Mouse (Mus musculus) midbrain, embryonic 11.5 days (tissue): ENCODE results near the gene Mrps11. TPM values are rescaled to one million over a fixed set of nuclear protein-coding genes. Genes with fewer than 3 reads are reported as not detected.

Source experiments
- ATAC-seq: fragments of 200-750 bp; cut with Nextera tagmentation; 2 replicates; pipeline ENCODE4 v1.8.0; 2017; ENCODE audit warnings: moderate TSS enrichment, moderate library complexity; ENCODE audit not compliant: low FRiP score
- DNase-seq: peaks from one replicate; pipeline ENCODE4 v3.0.0; 2015; ENCODE audit warnings: low spot score; ENCODE audit errors: missing footprints
- H3K27ac ChIP-seq: fragments of 300-500 bp; sonication (generic); 2 replicates; pipeline ENCODE4 v1.5.1; 2014; ENCODE audit warnings: low read depth, low read length
- H3K27me3 ChIP-seq: fragments of 300-500 bp; sonication (generic); 2 replicates; pipeline ENCODE4 v1.6.1; 2014; ENCODE audit warnings: mild to moderate bottlenecking, low read length, moderate library complexity, mixed read lengths; ENCODE audit not compliant: control insufficient read depth, insufficient read depth
- H3K36me3 ChIP-seq: fragments of 300-500 bp; sonication (generic); 2 replicates; pipeline ENCODE4 v1.6.1; 2014; ENCODE audit warnings: mild to moderate bottlenecking, low read length, moderate library complexity, mixed read lengths; ENCODE audit not compliant: control insufficient read depth, insufficient read depth
- H3K4me1 ChIP-seq: fragments of 300-500 bp; sonication (generic); 2 replicates; pipeline ENCODE4 v1.6.1; 2014; ENCODE audit warnings: low read length; ENCODE audit not compliant: control insufficient read depth, insufficient read depth
- H3K4me2 ChIP-seq: fragments of 300-500 bp; sonication (generic); 2 replicates; pipeline ENCODE4 v1.6.1; 2014; ENCODE audit warnings: mild to moderate bottlenecking, moderate library complexity
- H3K4me3 ChIP-seq: fragments of 300-500 bp; sonication (generic); 2 replicates; pipeline ENCODE4 v1.5.1; 2014; ENCODE audit warnings: low read depth, low read length
- H3K9ac ChIP-seq: fragments of 300-500 bp; sonication (generic); 2 replicates; pipeline ENCODE4 v1.6.1; 2014; ENCODE audit warnings: low read length
- H3K9me3 ChIP-seq: fragments of 300-500 bp; sonication (generic); 2 replicates; pipeline ENCODE4 v1.6.1; 2016; ENCODE audit warnings: low read length; ENCODE audit not compliant: control insufficient read depth
- WGBS: fragments of 180-500 bp; shearing (Covaris S2); extraction: QIAGEN DNeasy Blood & Tissue Kit; methylation state at CpG from one replicate; pipeline ENCODE4 v1.1.7; 2014; 5-methylcytosine and 5-hydroxymethylcytosine counted together
- polyA plus RNA-seq: library from polyadenylated mRNA; unstranded; fragments of >200 nt; fragmentation: Nextera tagmentation; extraction: Ambion mirVana; gene quantifications from 2 replicates; pipeline ENCODE4 v1.2.1, GENCODE M21; 2014

The Mrps11 gene
- polyA plus RNA-seq = 71.9 and 87.7 TPM in 2 replicates

- peak; percentile 99 for ATAC-seq
- Histone ChIP-seq H3K27me3 (no peaks in the 10 kb centered on the region), H3K9ac (peak within 1 kb of the TSS; percentile 89), H3K36me3 (no peaks in the 10 kb centered on the region; the same call in 1 of the 2 replicates), H3K4me2 (peak within 1 kb of the TSS; percentile 88), H3K4me3 (peak within 1 kb of the TSS; percentile 67), H3K27ac (no peak within 1 kb of the TSS; the same call in 1 of the 2 replicates), H3K9me3 (no peaks in the 10 kb centered on the region), H3K4me1 (peaks cover 10% of the 10 kb centered on the region)
- peak; percentile 98 for DNase-seq
- under 1% methylated on average over 44 of the region's 44 CpGs for WGBS
These were observed at the start of gene Mrps11, which contains the start of gene Mrpl46 for GRCm38 (mm10) chr7:78782639-78783581. TSS of gene Mrps11 (plus strand) at chr7:78783119. TSS of gene Mrpl46 (minus strand) at chr7:78783531.

DNA sequence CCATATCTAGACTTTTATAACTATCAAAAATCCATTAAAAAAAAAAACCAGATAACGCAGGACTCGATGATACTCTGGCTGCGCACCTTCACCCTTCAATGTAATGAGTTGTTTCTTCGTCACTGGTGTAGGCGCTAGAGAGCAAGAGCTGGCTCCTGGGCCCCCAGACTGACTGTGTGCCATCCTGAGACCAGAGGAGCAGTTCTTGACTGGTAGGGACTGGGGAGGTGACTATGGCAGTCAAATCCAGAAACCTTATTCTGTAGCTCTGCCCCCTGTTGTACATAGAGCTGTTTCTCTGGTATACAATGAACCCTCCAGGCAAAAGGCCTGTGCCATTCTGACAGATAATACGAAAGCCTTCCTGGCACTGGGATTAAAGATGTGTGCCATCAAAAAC lies 45.7 kb upstream of the Mrps11 start:
- WGBS = 92% methylated on average over 6 of the region's 6 CpGs
- ATAC-seq = no peak

DNA sequence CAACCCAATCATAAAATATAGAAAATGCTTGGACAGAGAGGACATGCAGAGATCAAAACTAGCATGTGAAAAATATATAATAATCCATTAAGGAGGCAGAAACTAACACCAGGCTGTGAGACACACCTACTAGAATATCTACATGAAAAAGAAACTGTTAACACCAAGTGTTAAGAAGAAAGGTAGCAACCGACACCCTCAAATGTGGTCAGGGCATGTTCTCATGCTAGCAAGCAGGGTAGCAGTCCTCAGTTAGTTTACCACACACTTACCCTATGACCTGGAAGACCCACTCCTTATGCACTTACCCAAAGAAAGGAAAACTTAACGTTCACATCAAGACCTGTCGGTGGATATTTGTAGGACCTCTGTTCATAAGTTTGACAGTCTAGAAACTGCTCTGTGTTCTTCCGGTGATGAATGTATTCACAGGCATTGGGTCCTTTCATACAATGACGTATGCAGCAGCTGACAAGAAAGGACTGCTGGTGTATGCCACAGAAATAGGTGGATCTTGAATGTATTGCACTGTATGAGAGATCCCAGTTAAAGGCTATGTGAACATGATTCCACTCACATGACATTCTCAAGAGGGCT lies 45.2 kb upstream of the Mrps11 start, which contains the start of gene Ntrk3:
Gene Ntrk3 (minus strand): TSS at position 399 of the 597 bp plus-strand sequence.
- no peak for ATAC-seq
- H3K4me2 ChIP-seq = no peak within 1 kb of the TSS
- H3K9me3 ChIP-seq = no peaks in the 10 kb centered on the region
- no peak within 1 kb of the TSS for H3K9ac ChIP-seq
- H3K27ac ChIP-seq = no peak within 1 kb of the TSS
- no peaks in the 10 kb centered on the region for H3K27me3 ChIP-seq
- no peaks in the 10 kb centered on the region for H3K36me3 ChIP-seq
- 88% methylated on average over 5 of the region's 5 CpGs for WGBS
- H3K4me1 ChIP-seq = no peaks in the 10 kb centered on the region
- no peak for DNase-seq
- no peak within 1 kb of the TSS for H3K4me3 ChIP-seq

More for the DNA sequence above, 45.7 kb upstream of the Mrps11 start:
- no peak overlapping the region for H3K4me3 ChIP-seq
- no peak overlapping the region for H3K9ac ChIP-seq
- no peak for DNase-seq
- H3K9me3 ChIP-seq = no peaks in the 10 kb centered on the region
- no peaks in the 10 kb centered on the region for H3K27me3 ChIP-seq
- no peak overlapping the region for H3K4me2 ChIP-seq
- H3K36me3 ChIP-seq = no peaks in the 10 kb centered on the region
- H3K4me1 ChIP-seq = no peaks in the 10 kb centered on the region
- H3K27ac ChIP-seq = no peak overlapping the region

- Histone ChIP-seq H3K4me1 (no peaks in the 10 kb centered on the region), H3K27me3 (no peaks in the 10 kb centered on the region), H3K9ac (no peak overlapping the region), H3K27ac (no peak overlapping the region), H3K4me3 (no peak overlapping the region), H3K36me3 (no peaks in the 10 kb centered on the region), H3K9me3 (no peaks in the 10 kb centered on the region), H3K4me2 (no peak overlapping the region)
- no peak for ATAC-seq
- no peak for DNase-seq
- WGBS = 87% methylated on average over 8 of the region's 8 CpGs
These were observed 43.4 kb upstream of the Mrps11 start for GRCm38 (mm10) chr7:78739351-78740000.

DNA sequence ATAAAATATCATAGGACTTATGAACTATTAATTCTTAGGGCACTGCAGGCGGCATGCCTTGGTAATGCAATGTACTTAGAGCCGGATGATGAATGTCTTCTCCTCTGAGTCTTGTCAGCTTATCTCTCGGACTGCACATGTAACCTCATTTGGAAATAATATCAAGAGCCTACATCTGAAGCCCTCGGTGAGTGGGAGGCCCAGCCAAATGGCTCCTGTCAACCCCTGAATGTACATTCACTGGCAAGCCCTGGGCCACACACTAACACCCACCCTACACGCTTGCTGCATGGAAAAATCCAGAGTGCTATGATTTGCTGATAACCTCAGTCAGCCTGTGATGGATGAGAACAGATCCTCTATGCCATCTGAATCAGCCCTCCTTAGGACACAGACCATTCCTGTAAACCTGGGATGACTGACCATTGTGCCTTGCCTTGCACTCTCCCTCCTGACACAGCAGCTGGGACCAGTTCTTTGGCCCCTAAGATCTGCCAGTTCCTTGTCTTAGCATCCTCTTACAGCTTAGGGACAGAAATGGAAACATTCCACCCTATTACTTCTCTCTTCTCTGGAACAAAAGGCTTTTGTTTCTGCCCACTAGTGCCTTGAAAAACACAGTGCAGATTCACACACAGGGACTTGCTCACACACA lies 39.1 kb upstream of the Mrps11 start:
- H3K4me3 ChIP-seq = no peak overlapping the region
- H3K9ac ChIP-seq = no peak overlapping the region
- DNase-seq (no peak), ATAC-seq (no peak)
- 88% methylated on average over 5 of the region's 5 CpGs for WGBS
- no peaks in the 10 kb centered on the region for H3K4me1 ChIP-seq
- H3K27me3 ChIP-seq = no peaks in the 10 kb centered on the region
- H3K36me3 ChIP-seq = no peaks in the 10 kb centered on the region
- no peak overlapping the region for H3K27ac ChIP-seq
- no peak overlapping the region for H3K4me2 ChIP-seq
- no peaks in the 10 kb centered on the region for H3K9me3 ChIP-seq

GRCm38 (mm10) chr7:78752961-78753360 lies 30.0 kb upstream of the Mrps11 start:
- Histone ChIP-seq H3K4me2 (no peak overlapping the region), H3K27ac (no peak overlapping the region), H3K4me1 (no peaks in the 10 kb centered on the region), H3K9me3 (no peaks in the 10 kb centered on the region), H3K9ac (no peak overlapping the region), H3K27me3 (no peaks in the 10 kb centered on the region), H3K4me3 (no peak overlapping the region), H3K36me3 (no peaks in the 10 kb centered on the region)
- 79% methylated on average over 4 of the region's 4 CpGs for WGBS
- DNase-seq (no peak), ATAC-seq (no peak)

GRCm38 (mm10) chr7:78753752-78754457 lies 29.0 kb upstream of the Mrps11 start:
- no peak overlapping the region for H3K27ac ChIP-seq
- no peak overlapping the region for H3K4me3 ChIP-seq
- no peaks in the 10 kb centered on the region for H3K27me3 ChIP-seq
- H3K9ac ChIP-seq = no peak overlapping the region
- H3K36me3 ChIP-seq = no peaks in the 10 kb centered on the region
- ATAC-seq = no peak
- no peak for DNase-seq
- no peak overlapping the region for H3K4me2 ChIP-seq
- WGBS = 76% methylated on average over 7 of the region's 7 CpGs
- H3K4me1 ChIP-seq = no peaks in the 10 kb centered on the region
- no peaks in the 10 kb centered on the region for H3K9me3 ChIP-seq

- DNase-seq (no peak), ATAC-seq (no peak)
- H3K9me3 ChIP-seq = no peaks in the 10 kb centered on the region
- H3K4me3 ChIP-seq = no peak overlapping the region
- no peak overlapping the region for H3K4me2 ChIP-seq
- no peak overlapping the region for H3K27ac ChIP-seq
- no peak overlapping the region for H3K9ac ChIP-seq
- H3K4me1 ChIP-seq = no peaks in the 10 kb centered on the region
- H3K36me3 ChIP-seq = no peaks in the 10 kb centered on the region
- 52% methylated on average over 8 of the region's 8 CpGs for WGBS
- H3K27me3 ChIP-seq = no peaks in the 10 kb centered on the region
These were observed 28.4 kb upstream of the Mrps11 start for GRCm38 (mm10) chr7:78754458-78755000.
